Mouse (Mus musculus): ENCODE data around the gene Ccdc71. TPM values are rescaled to one million over a fixed set of nuclear protein-coding genes. Genes with fewer than 3 reads are reported as not detected.
A peak's percentile ranks its signal among the peaks of the same experiment; 100 is the strongest.

Ccdc71 gene
- total RNA-seq, 4 experiments from 2014 or later = 13.8 to 21.0 (median 16.3) TPM

DNA sequence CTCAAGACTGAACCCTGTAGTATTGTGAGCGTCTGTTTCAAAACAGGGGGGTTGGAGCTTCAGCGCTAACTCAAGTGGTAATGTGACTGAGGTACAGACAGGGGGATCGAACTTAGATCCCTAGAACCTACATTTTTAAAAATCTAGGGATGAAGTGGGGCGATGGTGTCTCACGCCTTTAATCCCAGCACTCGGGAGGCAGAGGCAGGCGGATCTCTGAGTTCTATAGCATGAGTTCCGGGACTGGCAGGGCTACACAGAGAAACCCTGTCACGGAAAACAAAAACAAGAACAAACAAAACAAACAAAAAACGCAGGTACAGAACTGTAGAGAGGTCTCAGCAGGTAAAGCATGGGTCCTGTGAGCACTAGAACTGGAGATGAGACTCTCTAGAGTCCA lies 3.4 kb upstream of the Ccdc71 start:
- no peak for DNase-seq (ENCODE audit: low spot score in 2 of 2)

DNA sequence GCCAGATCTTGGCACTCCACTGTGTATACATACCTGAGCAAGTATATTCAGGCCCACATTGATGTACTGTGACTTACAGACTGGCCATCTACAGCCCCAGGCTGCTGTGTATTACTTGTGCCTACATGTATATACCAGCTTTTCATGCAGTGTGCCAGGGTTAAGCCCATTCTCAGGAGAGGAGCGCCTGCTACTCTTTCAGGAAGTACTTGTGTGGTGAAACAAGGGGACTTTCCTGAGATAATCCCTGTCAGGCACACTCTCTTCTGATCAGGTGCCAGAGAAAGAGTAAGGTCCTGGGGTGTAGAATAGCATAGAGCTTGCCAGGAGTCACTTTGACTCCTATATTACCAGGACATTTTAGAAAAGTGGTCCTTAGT lies 398 bp upstream of the Ccdc71 start:
- no peak for DNase-seq (ENCODE audit: low spot score in 2 of 2)

DNA sequence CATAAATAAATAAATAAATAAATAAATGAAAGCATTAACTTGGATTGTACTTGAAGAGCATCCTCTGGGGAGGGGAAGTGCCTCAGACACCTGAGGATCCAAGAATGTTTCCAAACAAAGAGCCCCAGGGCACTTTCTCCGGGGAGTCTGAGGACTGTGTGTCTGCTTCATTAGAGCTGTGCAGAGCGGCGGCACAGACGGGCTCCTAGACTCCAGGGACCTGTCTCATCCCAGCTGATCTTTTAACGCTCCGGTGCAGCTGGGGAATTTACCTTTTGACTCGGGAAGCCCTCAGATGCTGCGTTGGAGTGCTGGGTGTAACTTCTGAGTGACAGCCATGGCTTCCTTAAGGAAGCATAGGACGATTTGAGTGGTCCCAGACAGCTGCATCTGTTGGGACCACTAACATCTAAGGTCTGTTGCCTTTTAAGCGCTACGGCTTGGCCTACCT lies 879 bp downstream of the Ccdc71 start, which contains the start of gene Klhdc8b:
Gene Klhdc8b (minus strand): TSS at position 401 of the 451 bp plus-strand sequence.
- DNase-seq (ENCODE audit: low spot score in 2 of 2) = no peak

DNA sequence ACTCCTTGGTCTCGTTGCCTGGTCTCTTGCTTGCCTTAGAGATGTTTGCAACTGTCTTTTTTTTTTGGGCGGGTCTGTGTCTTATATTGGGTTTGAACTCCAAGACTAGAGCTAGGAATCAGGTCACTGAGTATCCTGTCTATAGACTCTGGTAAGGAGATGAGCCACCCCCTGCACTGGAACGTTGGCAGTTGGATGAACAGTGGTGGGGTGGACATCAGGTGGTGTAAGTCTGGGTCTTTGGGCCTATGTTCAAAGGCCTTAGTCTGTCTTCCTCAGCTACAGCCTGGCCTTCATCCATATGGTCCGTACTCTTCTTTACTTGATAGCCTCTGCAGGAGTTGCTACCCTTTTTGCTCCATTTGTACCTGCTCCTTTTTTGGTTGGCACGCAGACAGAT lies 1.3 kb downstream of the Ccdc71 start:
- no peak for DNase-seq (ENCODE audit: low spot score in 2 of 2)

GRCm38 (mm10) chr9:108462192-108462591 lies 1.9 kb downstream of the Ccdc71 start:
- DNase-seq (ENCODE audit: low spot score in 2 of 2) = no peak

- no peak for DNase-seq (ENCODE audit: low spot score in 2 of 2)
Measured at GRCm38 (mm10) chr9:108463713-108464112, 3.4 kb downstream of the Ccdc71 start.

- no peak for DNase-seq (ENCODE audit: low spot score in 2 of 2)
Measured at GRCm38 (mm10) chr9:108466219-108466618, 5.9 kb downstream of the Ccdc71 start.

GRCm38 (mm10) chr9:108469430-108469829 lies 9.1 kb downstream of the Ccdc71 start:
- no peak for DNase-seq (ENCODE audit: low spot score in 2 of 2)

DNA sequence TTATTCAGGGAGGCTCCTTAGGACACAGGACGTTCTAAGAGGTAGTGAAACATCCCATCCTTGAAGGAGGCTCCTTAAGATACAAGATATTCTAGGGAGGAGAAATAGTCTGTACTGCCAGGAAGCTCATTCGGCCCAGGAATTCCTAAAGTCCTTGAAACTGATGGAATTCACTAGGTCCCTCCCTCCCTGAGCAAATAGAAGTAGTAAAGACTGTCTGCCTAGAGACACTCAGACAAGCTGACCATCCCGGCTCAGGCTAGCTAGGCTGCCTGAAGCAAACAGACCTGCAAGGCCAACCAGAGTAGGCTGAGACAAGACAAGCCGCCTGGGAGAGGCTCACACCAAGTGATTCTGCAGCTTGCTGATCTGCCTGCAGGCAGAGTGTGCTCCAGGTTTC lies 9.5 kb downstream of the Ccdc71 start:
- no peak for DNase-seq (ENCODE audit: low spot score in 2 of 2)

DNA sequence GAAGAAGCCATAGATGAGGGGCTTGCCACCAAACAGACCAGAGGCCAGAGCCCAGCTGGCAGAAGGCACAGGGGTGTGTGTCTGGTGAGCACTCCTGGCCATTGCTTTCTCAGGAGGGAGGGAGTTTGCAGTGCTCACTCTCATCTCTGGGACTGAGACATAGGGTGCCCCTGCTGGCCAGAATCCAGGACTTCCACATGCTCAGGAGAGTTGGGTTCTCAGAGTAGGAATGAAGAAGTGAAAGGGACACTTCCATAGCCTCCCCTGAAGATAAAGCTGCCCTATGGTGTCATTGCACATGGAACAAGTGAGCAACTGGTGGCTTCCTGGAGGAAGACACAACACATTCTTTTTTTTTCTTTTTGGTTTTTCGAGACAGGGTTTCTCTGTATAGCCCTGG lies 14.2 kb downstream of the Ccdc71 start:
- no peak for DNase-seq (ENCODE audit: low spot score in 2 of 2)

GRCm38 (mm10) chr9:108478638-108479156 lies 18.4 kb downstream of the Ccdc71 start:
- DNase-seq (ENCODE audit: low spot score in 2 of 2) = peak; percentile 86

- DNase-seq (ENCODE audit: low spot score in 2 of 2) = no peak
Measured at GRCm38 (mm10) chr9:108479241-108479640, 18.9 kb downstream of the Ccdc71 start.

GRCm38 (mm10) chr9:108479721-108480351 lies 19.5 kb downstream of the Ccdc71 start, which contains the start of gene Lamb2:
Gene Lamb2, plus strand, starts transcription at chr9:108479736.
- peak in 1 of 2 experiments; percentile 37 for DNase-seq (ENCODE audit: low spot score in 2 of 2)

GRCm38 (mm10) chr9:108480813-108481519 lies 20.6 kb downstream of the Ccdc71 start:
- DNase-seq (ENCODE audit: low spot score in 2 of 2) = no peak

DNA sequence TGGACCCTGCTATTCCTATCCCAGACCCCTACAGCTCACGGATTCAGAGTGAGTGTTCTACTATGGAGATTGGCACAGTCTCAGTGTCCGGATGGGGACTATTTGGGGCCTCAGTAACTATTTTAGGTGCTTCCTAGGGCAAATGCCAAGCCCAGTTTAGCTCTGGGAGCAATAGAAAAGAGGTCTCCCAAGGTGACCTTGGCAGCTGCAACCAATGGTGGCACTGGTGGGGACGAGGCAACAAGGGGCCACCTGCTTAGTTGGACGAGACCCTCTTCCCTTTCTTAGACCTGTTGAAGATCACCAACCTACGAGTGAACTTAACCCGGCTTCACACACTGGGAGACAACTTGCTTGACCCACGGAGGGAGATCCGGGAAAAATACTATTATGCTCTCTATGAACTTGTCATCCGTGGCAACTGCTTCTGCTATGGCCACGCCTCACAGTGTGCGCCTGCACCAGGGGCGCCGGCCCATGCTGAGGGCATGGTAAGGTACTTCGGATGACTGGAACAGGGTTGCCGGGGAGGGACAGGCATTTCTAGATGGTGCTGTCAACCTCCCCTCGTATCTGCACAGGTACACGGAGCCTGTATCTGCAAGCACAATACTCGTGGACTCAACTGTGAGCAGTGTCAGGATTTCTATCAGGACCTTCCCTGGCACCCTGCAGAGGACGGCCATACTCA lies 21.3 kb downstream of the Ccdc71 start:
- no peak for DNase-seq (ENCODE audit: low spot score in 2 of 2)

DNA sequence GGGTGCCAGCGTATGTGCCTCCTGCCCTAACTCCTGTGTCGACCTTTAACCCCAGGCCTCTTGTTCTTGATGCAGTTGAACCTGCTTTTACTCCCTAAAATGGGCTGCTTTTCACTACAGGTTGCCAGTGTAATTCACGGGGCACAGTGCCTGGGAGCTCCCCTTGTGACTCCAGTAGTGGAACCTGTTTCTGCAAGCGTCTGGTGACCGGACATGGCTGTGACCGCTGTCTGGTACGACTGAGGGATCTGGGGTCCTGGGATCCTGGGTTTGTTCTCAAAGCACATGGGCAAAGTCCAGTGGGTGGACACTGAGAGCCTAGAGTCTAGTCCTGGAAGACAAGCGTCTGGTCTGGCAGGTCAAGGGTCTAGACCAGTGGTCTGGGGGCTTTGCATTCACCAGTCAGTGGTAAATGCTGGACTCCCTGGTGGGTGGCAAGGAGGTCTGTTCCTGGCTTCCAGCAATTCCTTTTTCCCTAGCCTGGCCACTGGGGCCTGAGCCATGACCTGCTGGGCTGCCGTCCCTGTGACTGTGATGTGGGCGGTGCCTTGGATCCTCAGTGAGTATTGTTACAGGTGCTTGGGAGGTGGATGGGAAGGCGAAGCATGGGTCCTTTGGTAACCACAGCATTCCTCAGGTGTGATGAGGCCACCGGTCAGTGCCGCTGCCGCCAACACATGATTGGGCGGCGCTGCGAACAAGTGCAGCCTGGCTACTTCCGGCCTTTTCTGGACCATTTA lies 22.9 kb downstream of the Ccdc71 start:
- DNase-seq (ENCODE audit: low spot score in 2 of 2) = no peak

GRCm38 (mm10) chr9:108484021-108484420 lies 23.7 kb downstream of the Ccdc71 start:
- DNase-seq (ENCODE audit: low spot score in 2 of 2) = no peak

DNA sequence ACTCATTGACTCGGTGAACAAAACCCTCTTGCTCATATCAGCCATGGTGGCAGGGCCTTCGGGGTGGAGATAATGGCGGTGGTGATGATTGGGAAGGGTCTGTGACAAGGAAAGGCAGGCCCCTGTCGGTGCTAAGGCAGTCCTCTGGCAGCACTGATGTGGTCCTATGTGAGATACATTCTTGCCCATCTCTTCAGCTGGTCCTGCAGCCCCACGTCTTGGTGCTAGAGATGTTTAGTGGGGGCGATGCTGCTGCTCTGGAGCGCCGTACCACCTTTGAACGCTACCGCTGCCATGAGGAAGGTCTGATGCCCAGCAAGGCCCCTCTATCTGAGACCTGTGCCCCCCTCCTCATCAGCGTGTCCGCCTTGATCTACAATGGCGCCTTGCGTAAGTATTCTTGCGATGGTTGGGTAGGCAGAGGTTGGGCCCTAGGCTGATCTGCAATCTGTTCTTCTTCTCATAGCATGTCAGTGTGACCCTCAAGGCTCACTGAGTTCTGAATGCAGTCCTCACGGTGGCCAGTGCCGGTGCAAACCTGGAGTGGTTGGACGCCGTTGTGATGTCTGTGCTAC lies 25.1 kb downstream of the Ccdc71 start:
- no peak for DNase-seq (ENCODE audit: low spot score in 2 of 2)

- DNase-seq (ENCODE audit: low spot score in 2 of 2) = no peak
Measured at GRCm38 (mm10) chr9:108486973-108487530, 26.7 kb downstream of the Ccdc71 start.

DNA sequence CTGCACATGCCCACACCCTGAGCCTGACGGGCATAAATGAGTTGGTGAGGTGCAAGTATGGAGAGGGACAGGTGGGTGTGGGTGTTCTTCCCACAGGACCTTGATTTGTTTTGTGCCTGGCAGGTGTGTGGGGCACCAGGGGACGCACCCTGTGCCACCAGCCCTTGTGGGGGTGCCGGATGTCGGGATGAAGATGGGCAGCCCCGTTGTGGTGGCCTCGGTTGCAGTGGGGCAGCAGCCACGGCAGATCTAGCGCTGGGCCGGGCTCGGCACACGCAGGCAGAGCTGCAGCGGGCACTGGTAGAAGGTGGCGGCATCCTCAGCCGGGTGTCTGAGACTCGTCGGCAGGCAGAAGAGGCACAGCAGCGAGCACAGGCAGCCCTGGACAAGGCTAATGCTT lies 28.1 kb downstream of the Ccdc71 start:
- no peak for DNase-seq (ENCODE audit: low spot score in 2 of 2)

GRCm38 (mm10) chr9:108489215-108489614 lies 28.9 kb downstream of the Ccdc71 start:
- DNase-seq (ENCODE audit: low spot score in 2 of 2) = no peak
